Mouse (Mus musculus) olfactory bulb, adult 2 months (tissue): ENCODE measurements around the gene Atxn7l3.

Source experiments
- CTCF ChIP-seq: fragments of 200-500 bp; IDR thresholded peaks from 2 replicates; pipeline ENCODE4 v1.5.1; 2012; ENCODE audit warnings: low read depth, mild to moderate bottlenecking, low read length, moderate library complexity; ENCODE audit not compliant: insufficient read depth
- POLR2A ChIP-seq: fragments of 200-500 bp; IDR thresholded peaks from 2 replicates; pipeline ENCODE4 v1.6.1; 2012; ENCODE audit warnings: mild to moderate bottlenecking, low read depth, low read length, moderate library complexity; ENCODE audit not compliant: insufficient read depth

GRCm38 (mm10) chr11:102284501-102285094 is 11.8 kb downstream of the Atxn7l3 start, which contains the start of gene Tmub2:
- no peak for TF ChIP-seq POLR2A
- TF ChIP-seq CTCF: no peak
